Mouse (Mus musculus): ENCODE measurements around the gene Cic. TPM values are rescaled to one million over a fixed set of nuclear protein-coding genes. Genes with fewer than 3 reads are reported as not detected.

Cic gene
- total RNA-seq (2021) = 10 to 100 TPM; 38.2 to 44.1 TPM
- long read RNA-seq, experiment 1, partial matches to known transcripts = 3 of 8 reads
- long read RNA-seq, experiment 1, other reads (novel, unspliced or antisense) = 5 of 8 reads
- long read RNA-seq, experiment 2, partial matches to known transcripts = 8 of 12 reads
- long read RNA-seq, experiment 2, other reads (novel, unspliced or antisense) = 4 of 12 reads

- intact Hi-C loops (cut with DNase I; ENCODE audit: low total_unique reads) = no loop called here
- peak; percentile 97 for DNase-seq
Observed at GRCm38 (mm10) chr7:25267301-25267750, at the start of gene Cic. Gene Cic (plus strand): TSS chr7:25267704.

GRCm38 (mm10) chr7:25218705-25219415 lies 48.6 kb upstream of the Cic start:
- peak; percentile 52 for DNase-seq
- intact Hi-C loops (cut with DNase I; ENCODE audit: low total_unique reads) = no loop called here

GRCm38 (mm10) chr7:25219416-25219750 lies 48.1 kb upstream of the Cic start:
- no peak for DNase-seq
- intact Hi-C loops (cut with DNase I; ENCODE audit: low total_unique reads) = no loop called here

- peak; percentile 93 for DNase-seq
- intact Hi-C loops (cut with DNase I; ENCODE audit: low total_unique reads) = no loop called here
Observed at GRCm38 (mm10) chr7:25219756-25220456, 47.6 kb upstream of the Cic start.

- DNase-seq = no peak
- intact Hi-C loops (cut with DNase I; ENCODE audit: low total_unique reads) = no loop called here
Observed at GRCm38 (mm10) chr7:25220457-25221101, 46.9 kb upstream of the Cic start, which contains the start of gene Dedd2. Gene Dedd2 (minus strand): TSS chr7:25220615.

- intact Hi-C loops (cut with DNase I; ENCODE audit: low total_unique reads) = no loop called here
- peak; percentile 98 for DNase-seq
Observed at GRCm38 (mm10) chr7:25221102-25221883, 46.2 kb upstream of the Cic start, which contains the start of gene Zfp526. Gene Zfp526 (plus strand): TSS chr7:25221425.

- DNase-seq = no peak
- intact Hi-C loops (cut with DNase I; ENCODE audit: low total_unique reads) = no loop called here
Observed at GRCm38 (mm10) chr7:25222275-25222967, 45.1 kb upstream of the Cic start.

GRCm38 (mm10) chr7:25227523-25228300 lies 39.8 kb upstream of the Cic start:
- intact Hi-C loops (cut with DNase I; ENCODE audit: low total_unique reads) = no loop called here
- DNase-seq = no peak

DNA sequence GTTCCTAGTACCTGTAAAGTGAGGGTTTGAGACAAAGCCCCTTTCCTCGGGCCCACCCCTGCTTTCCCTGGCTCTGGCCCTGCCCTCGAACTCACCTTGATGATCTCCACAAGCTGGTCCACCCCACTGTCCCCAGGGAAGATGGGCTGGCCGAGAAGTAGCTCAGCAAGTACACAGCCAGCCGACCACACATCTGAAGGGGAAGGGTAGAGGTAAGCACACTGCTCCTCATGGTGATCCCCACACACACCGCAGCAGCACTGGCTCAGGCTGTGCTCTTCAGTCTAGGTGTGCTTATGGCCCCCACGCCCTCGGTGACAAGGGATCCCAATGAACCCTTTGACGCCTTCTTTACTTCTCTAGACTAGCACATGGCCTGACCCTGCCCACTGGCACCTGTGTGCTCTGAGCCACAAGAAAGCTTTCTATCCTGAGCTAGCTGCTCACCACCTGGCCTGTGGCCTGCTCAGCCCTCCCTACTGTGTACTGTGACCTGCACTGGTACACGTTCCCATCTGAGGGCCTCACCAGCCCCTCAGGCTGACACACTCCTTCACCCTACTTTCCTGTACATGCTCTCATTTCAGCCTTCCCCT lies 36.7 kb upstream of the Cic start:
- DNase-seq = no peak
- intact Hi-C loops (cut with DNase I; ENCODE audit: low total_unique reads) = no loop called here

GRCm38 (mm10) chr7:25232101-25232648 lies 35.3 kb upstream of the Cic start:
- no peak for DNase-seq
- intact Hi-C loops (cut with DNase I; ENCODE audit: low total_unique reads) = no loop called here

- DNase-seq = no peak
- intact Hi-C loops (cut with DNase I; ENCODE audit: low total_unique reads) = no loop called here
Observed at GRCm38 (mm10) chr7:25233061-25233460, 34.4 kb upstream of the Cic start.

DNA sequence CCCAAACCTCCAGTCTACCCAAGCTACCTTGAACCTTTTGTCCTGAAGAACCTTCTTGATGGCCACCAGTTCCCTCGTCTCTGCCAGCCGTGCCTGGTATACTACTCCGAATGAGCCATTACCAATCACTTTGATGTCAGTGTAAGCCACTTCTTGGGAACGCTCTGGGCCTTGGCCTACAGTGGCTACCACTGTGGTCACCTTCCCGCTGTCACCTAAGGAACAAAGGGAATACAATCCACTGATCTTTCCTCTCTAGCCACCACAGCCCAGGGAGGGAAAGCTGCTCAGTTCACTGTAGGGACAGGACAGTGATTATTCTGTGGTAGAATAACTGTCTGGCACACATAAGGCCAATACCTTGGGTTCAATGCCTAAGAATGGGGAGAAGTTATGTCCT lies 32.0 kb upstream of the Cic start:
- intact Hi-C loops (cut with DNase I; ENCODE audit: low total_unique reads) = no loop called here
- no peak for DNase-seq

DNA sequence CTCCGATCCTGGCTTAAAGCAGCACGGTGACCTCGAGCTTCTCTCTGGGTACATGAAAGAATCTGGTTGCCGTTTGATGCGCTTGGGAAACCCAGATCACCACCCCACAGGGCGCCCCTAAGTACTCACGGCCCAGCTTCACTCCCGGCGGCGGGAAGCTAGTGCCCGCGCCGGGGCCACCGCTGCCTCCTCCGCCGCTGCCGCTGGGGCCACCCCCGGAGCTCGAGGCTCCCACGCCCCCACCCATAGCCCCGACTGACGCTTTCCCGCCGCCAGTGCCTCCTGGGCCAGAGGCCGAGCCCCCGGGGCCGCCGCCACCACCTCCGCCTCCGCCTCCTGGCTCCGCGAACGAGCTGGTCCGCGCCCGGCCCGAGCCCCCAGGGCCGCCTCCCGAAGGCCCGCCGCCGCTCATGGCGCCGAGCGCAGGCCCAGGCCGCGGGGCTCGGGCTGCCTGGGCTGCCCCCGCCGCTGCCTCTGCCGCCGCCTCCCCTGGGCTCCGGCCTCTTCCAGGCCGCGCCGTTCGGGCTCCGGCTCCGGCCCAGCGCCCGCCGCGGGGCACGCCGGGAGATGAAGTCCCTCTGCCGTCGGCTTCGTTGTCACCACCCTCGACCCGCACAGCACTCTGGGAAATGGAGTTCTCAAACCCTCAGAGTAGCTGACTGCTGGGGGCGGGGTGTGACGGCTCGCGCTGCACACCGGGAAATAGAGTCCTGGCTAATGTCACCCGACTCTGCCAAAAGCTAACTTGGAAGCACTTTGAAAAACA lies 30.1 kb upstream of the Cic start, which contains the start of gene Gsk3a:
Gsk3a (minus strand) TSS at position 603 of the 766 bp plus-strand sequence.
- DNase-seq = peak; percentile 99
- intact Hi-C loops (cut with DNase I; ENCODE audit: low total_unique reads) = no loop called here

DNA sequence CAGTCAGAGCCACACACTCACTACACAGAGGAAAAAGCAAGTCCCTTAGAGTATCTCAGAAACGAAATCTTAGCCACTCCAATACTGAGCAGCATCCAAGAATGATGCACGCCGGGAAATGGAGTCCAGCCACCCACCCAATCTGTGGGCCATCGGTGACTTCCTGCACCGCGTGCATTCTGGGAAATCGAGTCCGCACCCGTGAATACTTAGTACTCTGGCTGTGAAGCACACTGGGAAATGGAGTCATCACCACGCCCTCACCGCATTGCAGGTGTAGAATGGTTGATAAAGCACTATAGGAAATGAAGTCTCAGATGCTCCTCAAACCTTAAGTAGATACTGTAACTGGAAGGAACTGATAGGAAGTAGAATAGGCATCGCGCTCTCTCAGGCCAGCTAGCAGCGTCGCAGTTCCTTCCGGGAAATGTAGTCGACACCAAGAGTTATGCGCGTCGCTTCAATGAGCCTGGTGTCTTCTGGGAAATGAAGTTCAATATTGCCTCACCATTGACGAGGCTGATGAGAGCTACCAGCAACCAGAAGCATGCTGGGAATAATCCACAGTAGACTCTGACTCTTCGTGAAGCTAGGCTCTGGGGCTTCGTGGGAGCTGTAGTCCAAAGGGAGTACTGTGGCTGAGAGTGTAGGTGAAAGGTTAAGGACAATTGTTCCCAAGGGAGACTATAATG lies 29.3 kb upstream of the Cic start:
- peak; percentile 91 for DNase-seq
- intact Hi-C loops (cut with DNase I; ENCODE audit: low total_unique reads) = no loop called here

DNA sequence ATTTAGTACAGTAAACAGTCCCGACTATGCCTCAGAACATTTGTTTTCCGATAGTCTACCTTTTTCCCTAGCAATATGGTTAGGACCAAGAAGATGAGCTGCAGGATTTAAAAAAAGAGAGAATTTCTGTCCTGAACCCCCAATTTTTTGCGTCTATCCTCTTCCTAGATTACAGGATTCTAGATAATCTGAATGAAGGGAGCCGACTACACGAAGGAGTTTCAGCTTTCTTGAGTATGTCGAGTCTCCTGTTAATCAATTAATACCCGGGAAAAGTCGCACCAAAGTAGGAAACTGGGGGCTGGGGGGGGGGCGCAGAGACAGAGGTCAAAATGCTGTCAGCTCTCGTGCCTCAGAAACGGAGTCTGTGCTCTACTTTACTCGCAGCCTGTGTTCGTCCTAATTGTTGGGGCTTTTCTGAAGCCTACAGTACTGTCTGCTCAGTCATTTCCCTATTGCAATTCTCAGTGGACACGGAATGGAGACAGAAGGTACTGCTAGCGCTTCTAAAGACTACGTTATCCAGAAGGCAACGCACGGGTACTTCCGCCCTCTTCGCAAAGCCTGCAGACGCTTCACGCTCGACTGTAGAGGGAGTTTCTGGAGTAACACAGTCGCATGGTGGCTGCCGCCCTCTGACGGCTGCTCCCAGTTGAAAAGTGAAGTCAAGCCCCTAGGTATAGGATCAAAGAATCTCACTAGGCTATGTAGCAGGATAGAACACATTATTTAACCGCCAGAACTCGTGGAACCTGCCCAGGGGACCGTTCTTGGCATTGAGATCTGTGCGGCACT lies 28.5 kb upstream of the Cic start:
- intact Hi-C loops (cut with DNase I; ENCODE audit: low total_unique reads) = no loop called here
- DNase-seq = peak; percentile 82
